Comparison of ENCODE assay signal across 7 mouse cellular contexts in genomic region chr2:29124936-29125701, GRCm38 (mm10). TPM values are rescaled to one million over a fixed set of nuclear protein-coding genes. Genes with fewer than 3 reads are reported as not detected.
DNase-seq lines count a peak whose midpoint lies in the region; ATAC-seq lines count a peak whose summit lies in the region.

No protein-coding gene starts in this region.

- peak overlapping the region; percentile 62 for H3K4me2 ChIP-seq in embryonic facial prominence, embryonic 12.5 days (replicated peaks)
- peak overlapping the region; percentile 68 for H3K4me2 ChIP-seq in limb, embryonic 11.5 days (ENCODE audit: low read depth, severe bottlenecking)
- H3K4me2 ChIP-seq in midbrain, embryonic 14.5 days (ENCODE audit: low read length): peak overlapping the region; percentile 83

- no peaks in the 10 kb centered on the region for H3K27me3 ChIP-seq in embryonic facial prominence, embryonic 12.5 days
- H3K27me3 ChIP-seq in limb, embryonic 11.5 days (ENCODE audit: control insufficient read depth, insufficient read depth, low read length): no peaks in the 10 kb centered on the region
- no peaks in the 10 kb centered on the region for H3K27me3 ChIP-seq in midbrain, embryonic 14.5 days (ENCODE audit: control insufficient read depth, insufficient read depth, low read length)

- H3K36me3 ChIP-seq in embryonic facial prominence, embryonic 12.5 days: peaks cover 26% of the 10 kb centered on the region
- H3K36me3 ChIP-seq in limb, embryonic 11.5 days (ENCODE audit: control insufficient read depth, insufficient read depth, low read length): 0 out of 2 replicates have a peak, but pooled peaks cover 3% of the 10 kb centered on the region
- peaks cover 27% of the 10 kb centered on the region for H3K36me3 ChIP-seq in midbrain, embryonic 14.5 days (ENCODE audit: control insufficient read depth, insufficient read depth, low read length)

- peak overlapping the region; percentile 94 for H3K27ac ChIP-seq in embryonic facial prominence, embryonic 12.5 days
- peak overlapping the region; percentile 91 for H3K27ac ChIP-seq in limb, embryonic 11.5 days (replicated peaks; ENCODE audit: low read depth, low read length)
- peak overlapping the region; percentile 93 for H3K27ac ChIP-seq in midbrain, embryonic 14.5 days (replicated peaks; ENCODE audit: low read depth, low read length)

- under 1% methylated on average over 80 of the region's 81 CpGs for WGBS in embryonic facial prominence, embryonic 12.5 days
- under 1% methylated on average over 81 of the region's 81 CpGs for WGBS in limb, embryonic 11.5 days
- WGBS in midbrain, embryonic 14.5 days: under 1% methylated on average over 81 of the region's 81 CpGs

- peak; percentile 100 for DNase-seq in adrenal gland, postnatal 25 days
- DNase-seq in heart, adult 11 months: peak; percentile 100
- DNase-seq in kidney, adult 18-20 months: peak; percentile 99
- DNase-seq in limb, embryonic 11.5 days (ENCODE audit: low spot score): peak; percentile 100
- DNase-seq in midbrain, embryonic 14.5 days: peak; percentile 98
- peak; percentile 99 to 100 for DNase-seq in spleen, adult 18-20 months

- ATAC-seq in embryonic facial prominence, embryonic 12.5 days (ENCODE audit: insufficient number of reproducible peaks, insufficient read depth, low FRiP score, low TSS enrichment): peak; percentile 98
- peak; percentile 96 for ATAC-seq in limb, embryonic 11.5 days (ENCODE audit: insufficient number of reproducible peaks, low FRiP score, low TSS enrichment, low read depth)
- ATAC-seq in midbrain, embryonic 14.5 days (ENCODE audit: low FRiP score, low TSS enrichment): peak; percentile 99

- H3K4me1 ChIP-seq in embryonic facial prominence, embryonic 12.5 days: peaks cover 8% of the 10 kb centered on the region; the same call in 1 of the 2 replicates
- H3K4me1 ChIP-seq in limb, embryonic 11.5 days (ENCODE audit: control insufficient read depth, insufficient read depth, low read length): no peaks in the 10 kb centered on the region
- H3K4me1 ChIP-seq in midbrain, embryonic 14.5 days (ENCODE audit: control insufficient read depth, insufficient read depth, low read length): peaks cover 12% of the 10 kb centered on the region

- peak overlapping the region; percentile 76 for H3K4me3 ChIP-seq in embryonic facial prominence, embryonic 12.5 days
- peak overlapping the region; percentile 55 for H3K4me3 ChIP-seq in limb, embryonic 11.5 days (ENCODE audit: low read depth, low read length)
- peak overlapping the region; percentile 84 for H3K4me3 ChIP-seq in midbrain, embryonic 14.5 days (replicated peaks; ENCODE audit: low read depth, low read length)

- H3K9ac ChIP-seq in embryonic facial prominence, embryonic 12.5 days: peak overlapping the region; percentile 86
- peak overlapping the region; percentile 65 for H3K9ac ChIP-seq in limb, embryonic 11.5 days (ENCODE audit: low read length)
- peak overlapping the region; percentile 84 for H3K9ac ChIP-seq in midbrain, embryonic 14.5 days (replicated peaks; ENCODE audit: low read length)

- no peaks in the 10 kb centered on the region for H3K9me3 ChIP-seq in embryonic facial prominence, embryonic 12.5 days
- H3K9me3 ChIP-seq in limb, embryonic 11.5 days (ENCODE audit: control insufficient read depth, low read length): no peaks in the 10 kb centered on the region
- no peaks in the 10 kb centered on the region for H3K9me3 ChIP-seq in midbrain, embryonic 14.5 days (ENCODE audit: control insufficient read depth, low read length)

RNA-seq across cellular contexts. Expression of gene Setx, which starts 1.1 kb away (rescaled TPM):
- total RNA-seq in adrenal gland, postnatal 25 days (2021): 43.2 and 43.6 TPM in 2 replicates
- 15.2 and 15.9 TPM in 2 replicates for polyA plus RNA-seq in embryonic facial prominence, embryonic 12.5 days (2016; fragmentation: Nextera tagmentation; extraction: Ambion mirVana)
- 12.2 and 13.4 TPM in 2 replicates for polyA plus RNA-seq in limb, embryonic 11.5 days (2014; fragmentation: Nextera tagmentation; extraction: Ambion mirVana)
- polyA plus RNA-seq in midbrain, embryonic 14.5 days (2014; fragmentation: Nextera tagmentation; extraction: Ambion mirVana): 22.3 and 24.4 TPM in 2 replicates

Comparison
In these comparisons a context has a peak if more than half of its experiments do, and no peak if none do; other contexts are left out.
1. Peak in every context shown above with its lines: DNase-seq, ATAC-seq, H3K4me3 ChIP-seq and H3K27ac ChIP-seq.